Mouse (Mus musculus): Measurements from ENCODE around the gene Smoc1. TPM values are rescaled to one million over a fixed set of nuclear protein-coding genes. Genes with fewer than 3 reads are reported as not detected.

Smoc1 gene
- polyA plus RNA-seq, 1 experiment = 4.4 TPM

DNA sequence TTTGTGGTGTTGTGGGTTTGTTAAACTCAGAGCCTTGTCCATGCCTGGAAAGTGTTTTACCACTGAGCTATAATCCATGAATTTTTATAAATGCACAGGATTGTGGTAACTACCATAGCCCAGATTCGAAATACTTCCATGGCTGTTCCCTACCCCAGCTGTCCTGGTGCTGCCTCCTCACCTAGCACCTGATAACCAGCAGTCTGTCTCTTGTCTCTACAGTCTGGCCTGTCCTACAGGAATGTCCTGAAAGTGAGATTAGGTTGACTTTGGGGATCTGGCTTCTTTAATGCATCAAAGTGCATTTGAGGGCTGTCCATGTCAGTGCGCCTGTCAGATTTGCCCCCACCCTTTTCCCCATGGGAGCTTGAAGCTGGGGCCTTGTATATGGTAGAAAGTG lies 29.2 kb downstream of the Smoc1 start:
- WGBS = 80% methylated on average over 2 of the region's 2 CpGs
- no peak overlapping the region for H3K27ac ChIP-seq (ENCODE audit: insufficient read depth, low read depth, low read length)
- H3K4me3 ChIP-seq (ENCODE audit: low read depth, low read length) = no peak overlapping the region
- H3K27me3 ChIP-seq (ENCODE audit: control insufficient read depth, insufficient read depth, low read length) = no peaks in the 10 kb centered on the region
- no peaks in the 10 kb centered on the region for H3K36me3 ChIP-seq (ENCODE audit: control insufficient read depth, insufficient read depth, low read length)
- no peaks in the 10 kb centered on the region for H3K4me1 ChIP-seq (ENCODE audit: control insufficient read depth, insufficient read depth, insufficient read length, low read length)
- TF ChIP-seq POLR2A (IDR thresholded peaks at IDR 0.05; ENCODE audit: low read depth, low read length) = no peak
- TF ChIP-seq CTCF (IDR thresholded peaks at IDR 0.05; ENCODE audit: extremely low read depth, insufficient read length, insufficient replicate concordance, low read depth, low read length) = no peak

DNA sequence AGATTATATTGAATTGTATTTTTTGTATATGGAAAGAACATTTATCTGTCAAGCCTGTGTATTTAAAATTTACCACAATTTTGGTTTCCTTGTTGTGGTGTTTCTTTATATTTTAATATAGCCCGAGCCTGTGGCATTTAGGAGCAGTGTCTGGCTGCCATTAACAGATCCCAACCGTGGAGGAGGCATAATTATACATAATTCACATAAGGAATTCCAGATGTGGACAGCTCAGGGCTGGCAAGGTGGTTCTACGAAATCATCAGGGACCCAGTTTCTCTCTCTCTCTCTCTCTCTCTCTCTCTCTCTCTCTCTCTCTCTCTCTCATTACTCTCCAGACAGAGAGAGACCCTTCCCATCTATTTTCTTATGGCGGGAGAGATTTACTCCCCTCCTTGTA lies 31.0 kb downstream of the Smoc1 start:
- no peaks in the 10 kb centered on the region for H3K36me3 ChIP-seq (ENCODE audit: control insufficient read depth, insufficient read depth, low read length)
- no peak overlapping the region for H3K4me3 ChIP-seq (ENCODE audit: low read depth, low read length)
- H3K27ac ChIP-seq (ENCODE audit: insufficient read depth, low read depth, low read length) = no peak overlapping the region
- H3K4me1 ChIP-seq (ENCODE audit: control insufficient read depth, insufficient read depth, insufficient read length, low read length) = no peaks in the 10 kb centered on the region
- TF ChIP-seq POLR2A (IDR thresholded peaks at IDR 0.05; ENCODE audit: low read depth, low read length) (no peak), CTCF (IDR thresholded peaks at IDR 0.05; ENCODE audit: extremely low read depth, insufficient read length, insufficient replicate concordance, low read depth, low read length) (no peak)
- 56% methylated on average over 4 of the region's 4 CpGs for WGBS
- H3K27me3 ChIP-seq (ENCODE audit: control insufficient read depth, insufficient read depth, low read length) = no peaks in the 10 kb centered on the region

DNA sequence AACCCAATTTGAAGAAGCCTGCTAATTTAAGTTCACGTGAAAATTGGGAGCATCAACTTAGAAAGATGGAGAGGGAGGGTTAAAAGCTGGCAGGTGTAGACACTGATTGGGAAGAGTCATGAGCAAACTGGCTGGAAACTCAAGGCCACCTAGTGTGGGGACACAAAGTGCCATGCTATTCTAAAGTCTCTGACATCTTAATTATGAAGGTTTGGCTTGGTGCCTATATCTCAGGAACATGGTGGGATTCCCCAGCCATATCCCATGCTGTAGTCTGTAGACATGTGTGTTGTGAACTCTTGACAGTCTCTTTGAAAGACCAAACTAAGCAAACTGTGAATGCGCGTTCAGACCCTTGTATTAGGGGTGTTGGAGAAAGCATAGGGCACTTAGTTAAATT lies 32.0 kb downstream of the Smoc1 start:
- Histone ChIP-seq H3K36me3 (ENCODE audit: control insufficient read depth, insufficient read depth, low read length) (no peaks in the 10 kb centered on the region), H3K4me1 (ENCODE audit: control insufficient read depth, insufficient read depth, insufficient read length, low read length) (no peaks in the 10 kb centered on the region), H3K4me3 (ENCODE audit: low read depth, low read length) (no peak overlapping the region), H3K27me3 (ENCODE audit: control insufficient read depth, insufficient read depth, low read length) (no peaks in the 10 kb centered on the region), H3K27ac (ENCODE audit: insufficient read depth, low read depth, low read length) (no peak overlapping the region)
- TF ChIP-seq CTCF (IDR thresholded peaks at IDR 0.05; ENCODE audit: extremely low read depth, insufficient read length, insufficient replicate concordance, low read depth, low read length) = no peak
- TF ChIP-seq POLR2A (IDR thresholded peaks at IDR 0.05; ENCODE audit: low read depth, low read length) = no peak
- 93% methylated on average over 3 of the region's 3 CpGs for WGBS

DNA sequence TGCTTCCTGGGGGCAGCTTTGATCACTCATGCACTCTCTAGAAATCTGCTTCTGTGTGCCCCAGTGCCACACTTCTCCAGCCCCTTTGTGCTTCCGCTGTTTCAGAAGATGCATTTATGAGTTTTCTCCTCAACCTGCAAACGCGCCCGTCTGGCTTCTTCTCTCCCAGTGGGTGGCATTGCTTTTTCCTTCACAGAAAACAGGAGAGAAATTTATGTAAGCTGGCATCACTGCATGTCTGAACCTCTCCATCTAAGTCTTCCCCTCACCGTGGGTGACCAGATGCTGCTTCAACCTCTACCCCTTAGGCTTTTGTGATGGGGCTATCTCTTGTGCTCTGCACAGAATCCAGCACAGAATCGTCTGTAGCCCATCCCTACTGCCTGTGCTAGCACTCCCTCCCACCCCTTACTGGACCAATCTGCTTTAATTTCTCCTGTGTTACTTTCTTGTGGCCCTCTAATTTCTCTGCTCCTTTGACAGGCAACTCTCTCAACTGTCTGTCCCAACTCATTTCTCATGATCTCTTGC lies 35.3 kb downstream of the Smoc1 start:
- Histone ChIP-seq H3K4me3 (ENCODE audit: low read depth, low read length) (no peak overlapping the region), H3K27ac (ENCODE audit: insufficient read depth, low read depth, low read length) (no peak overlapping the region), H3K36me3 (ENCODE audit: control insufficient read depth, insufficient read depth, low read length) (no peaks in the 10 kb centered on the region), H3K4me1 (ENCODE audit: control insufficient read depth, insufficient read depth, insufficient read length, low read length) (no peaks in the 10 kb centered on the region), H3K27me3 (ENCODE audit: control insufficient read depth, insufficient read depth, low read length) (no peaks in the 10 kb centered on the region)
- WGBS = 81% methylated on average over 6 of the region's 6 CpGs
- TF ChIP-seq CTCF (IDR thresholded peaks at IDR 0.05; ENCODE audit: extremely low read depth, insufficient read length, insufficient replicate concordance, low read depth, low read length) (no peak), POLR2A (IDR thresholded peaks at IDR 0.05; ENCODE audit: low read depth, low read length) (no peak)

DNA sequence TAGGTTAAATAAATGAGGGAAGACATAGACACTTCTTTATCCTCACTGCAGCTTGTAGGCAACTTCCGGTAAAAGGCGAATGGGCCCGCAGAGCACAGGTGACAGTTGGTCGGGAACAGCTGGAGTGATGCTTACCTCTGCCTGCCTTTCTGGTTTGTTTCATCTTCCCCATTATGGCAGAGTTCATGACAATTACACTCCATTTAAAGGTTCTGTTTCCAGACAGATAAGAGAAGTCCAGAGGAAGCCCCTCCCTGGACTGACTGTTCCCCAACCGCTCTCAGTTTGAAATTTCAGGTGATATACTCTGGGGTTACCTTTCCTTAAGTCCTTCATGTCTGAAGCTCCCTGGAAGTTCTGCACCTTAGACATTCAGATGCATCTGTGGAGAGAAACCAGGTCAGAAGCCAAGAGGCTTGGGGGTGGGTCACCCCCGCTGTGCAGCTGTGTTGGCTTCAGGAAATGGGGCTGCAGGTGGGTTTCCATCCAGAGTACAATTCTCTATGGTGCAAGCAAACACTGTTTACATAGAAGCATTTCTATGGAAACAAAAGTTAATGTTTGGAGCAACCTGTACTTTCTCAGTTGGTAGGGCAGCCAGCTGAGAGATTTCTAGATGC lies 36.8 kb downstream of the Smoc1 start:
- H3K4me1 ChIP-seq (ENCODE audit: control insufficient read depth, insufficient read depth, insufficient read length, low read length) = no peaks in the 10 kb centered on the region
- H3K36me3 ChIP-seq (ENCODE audit: control insufficient read depth, insufficient read depth, low read length) = no peaks in the 10 kb centered on the region
- no peak for TF ChIP-seq POLR2A (IDR thresholded peaks at IDR 0.05; ENCODE audit: low read depth, low read length)
- 70% methylated on average over 6 of the region's 6 CpGs for WGBS
- no peak overlapping the region for H3K4me3 ChIP-seq (ENCODE audit: low read depth, low read length)
- no peak overlapping the region for H3K27ac ChIP-seq (ENCODE audit: insufficient read depth, low read depth, low read length)
- no peaks in the 10 kb centered on the region for H3K27me3 ChIP-seq (ENCODE audit: control insufficient read depth, insufficient read depth, low read length)

DNA sequence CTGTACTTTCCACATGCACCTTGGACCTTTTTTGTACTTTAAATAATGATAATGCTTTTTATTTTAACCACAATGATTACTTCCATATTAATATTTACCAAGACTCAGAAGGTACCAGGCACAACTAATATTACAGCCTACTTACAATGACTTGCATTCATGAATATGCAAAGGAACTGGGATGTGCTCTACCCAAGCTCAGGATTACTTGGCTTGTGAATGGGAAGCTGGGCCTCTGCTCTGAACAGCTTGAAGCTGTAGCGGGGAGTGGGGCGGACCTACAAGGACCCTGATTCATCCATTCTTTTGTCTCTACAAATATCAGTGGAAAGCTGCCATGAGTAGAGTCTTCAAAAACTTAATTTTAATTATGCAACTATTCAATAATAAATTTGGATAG lies 47.5 kb downstream of the Smoc1 start:
- no peaks in the 10 kb centered on the region for H3K36me3 ChIP-seq (ENCODE audit: control insufficient read depth, insufficient read depth, low read length)
- H3K4me3 ChIP-seq (ENCODE audit: low read depth, low read length) = no peak overlapping the region
- WGBS = 92% methylated on average over 2 of the region's 2 CpGs
- TF ChIP-seq CTCF (IDR thresholded peaks at IDR 0.05; ENCODE audit: extremely low read depth, insufficient read length, insufficient replicate concordance, low read depth, low read length) (no peak), POLR2A (IDR thresholded peaks at IDR 0.05; ENCODE audit: low read depth, low read length) (no peak)
- no peaks in the 10 kb centered on the region for H3K4me1 ChIP-seq (ENCODE audit: control insufficient read depth, insufficient read depth, insufficient read length, low read length)
- H3K27me3 ChIP-seq (ENCODE audit: control insufficient read depth, insufficient read depth, low read length) = no peaks in the 10 kb centered on the region
- H3K27ac ChIP-seq (ENCODE audit: insufficient read depth, low read depth, low read length) = no peak overlapping the region

DNA sequence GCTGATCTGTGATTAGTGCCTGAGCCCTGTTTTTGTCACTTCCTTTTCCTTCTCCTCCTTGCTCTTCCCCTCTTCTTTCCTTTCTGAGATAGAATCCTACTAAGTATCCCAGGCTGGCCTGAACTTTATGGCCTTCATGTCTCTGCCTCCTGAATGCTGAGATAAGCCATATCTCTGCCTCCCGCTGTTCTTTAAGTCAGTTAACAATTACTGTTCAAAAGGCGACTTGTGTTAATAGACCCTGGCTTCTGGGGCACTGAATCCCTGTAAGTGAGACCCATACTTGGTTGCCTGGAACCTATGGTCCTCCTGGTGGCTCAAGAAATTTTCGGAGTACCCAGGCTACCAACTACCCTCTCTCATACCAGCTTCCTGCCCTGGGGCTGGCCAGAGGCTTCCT lies 48.3 kb downstream of the Smoc1 start:
- WGBS = 39% methylated on average over 3 of the region's 3 CpGs
- H3K27ac ChIP-seq (ENCODE audit: insufficient read depth, low read depth, low read length) = no peak overlapping the region
- H3K4me1 ChIP-seq (ENCODE audit: control insufficient read depth, insufficient read depth, insufficient read length, low read length) = no peaks in the 10 kb centered on the region
- H3K4me3 ChIP-seq (ENCODE audit: low read depth, low read length) = no peak overlapping the region
- H3K27me3 ChIP-seq (ENCODE audit: control insufficient read depth, insufficient read depth, low read length) = no peaks in the 10 kb centered on the region
- TF ChIP-seq POLR2A (IDR thresholded peaks at IDR 0.05; ENCODE audit: low read depth, low read length) (no peak), CTCF (IDR thresholded peaks at IDR 0.05; ENCODE audit: extremely low read depth, insufficient read length, insufficient replicate concordance, low read depth, low read length) (no peak)
- H3K36me3 ChIP-seq (ENCODE audit: control insufficient read depth, insufficient read depth, low read length) = no peaks in the 10 kb centered on the region
